Mouse (Mus musculus) neural tube, embryonic 12.5 days (tissue): ENCODE measurements around the gene Icmt. TPM values are rescaled to one million over a fixed set of nuclear protein-coding genes. Genes with fewer than 3 reads are reported as not detected.

ENCODE experiments used
- ATAC-seq: fragments of 200-750 bp; cut with Nextera tagmentation; 2 replicates; pipeline ENCODE4 v1.8.0; 2017; ENCODE audit warnings: low read depth, mild to moderate bottlenecking, moderate TSS enrichment, moderate library complexity; ENCODE audit not compliant: low FRiP score
- H3K27ac ChIP-seq: fragments of 300-500 bp; sonication (generic); 2 replicates; pipeline ENCODE4 v1.5.1; 2016
- H3K27me3 ChIP-seq: fragments of 300-500 bp; sonication (generic); replicated peaks from 2 replicates; pipeline ENCODE4 v1.6.1; 2016; ENCODE audit warnings: mild to moderate bottlenecking
- H3K36me3 ChIP-seq: fragments of 300-500 bp; sonication (generic); 2 replicates; pipeline ENCODE4 v1.6.1; 2016; ENCODE audit warnings: mild to moderate bottlenecking
- H3K4me1 ChIP-seq: fragments of 300-500 bp; sonication (generic); 2 replicates; pipeline ENCODE4 v1.6.1; 2016
- H3K4me2 ChIP-seq: fragments of 300-500 bp; sonication (generic); replicated peaks from 2 replicates; pipeline ENCODE4 v1.6.1; 2016; ENCODE audit warnings: mild to moderate bottlenecking
- H3K4me3 ChIP-seq: fragments of 300-500 bp; sonication (generic); 2 replicates; pipeline ENCODE4 v1.5.1; 2016
- H3K9ac ChIP-seq: fragments of 300-500 bp; sonication (generic); 2 replicates; pipeline ENCODE4 v1.6.1; 2016; ENCODE audit warnings: mild to moderate bottlenecking
- H3K9me3 ChIP-seq: fragments of 300-500 bp; sonication (generic); 2 replicates; pipeline ENCODE4 v1.6.1; 2016; ENCODE audit warnings: mild to moderate bottlenecking
- WGBS: fragments of 180-500 bp; shearing (Covaris S2); methylation state at CpG from one replicate; pipeline ENCODE4 v1.1.7; 2016; 5-methylcytosine and 5-hydroxymethylcytosine counted together
- polyA plus RNA-seq: library from polyadenylated mRNA; unstranded; fragments of >200 nt; fragmentation: Nextera tagmentation; extraction: Ambion mirVana; gene quantifications from 2 replicates; pipeline ENCODE4 v1.2.1, GENCODE M21; 2016

Icmt gene
- polyA plus RNA-seq, 1 experiment from 2014 or later, result 23.0 TPM

- H3K9ac ChIP-seq, result no peak overlapping the region
- no peak for ATAC-seq
- no peaks in the 10 kb centered on the region for H3K9me3 ChIP-seq
- H3K4me3 ChIP-seq, result no peak overlapping the region
- WGBS, result 75% methylated on average over 2 of the region's 2 CpGs
- no peaks in the 10 kb centered on the region for H3K36me3 ChIP-seq
- H3K4me1 ChIP-seq, result peaks cover 26% of the 10 kb centered on the region
- H3K27ac ChIP-seq, result no peak overlapping the region
- peaks cover 83% of the 10 kb centered on the region for H3K27me3 ChIP-seq
- H3K4me2 ChIP-seq, result no peak overlapping the region
These were observed 19.1 kb upstream of the Icmt start for GRCm38 (mm10) chr4:152277916-152278315.

GRCm38 (mm10) chr4:152278986-152279385 lies 18.0 kb upstream of the Icmt start:
- Histone ChIP-seq H3K4me1 (peaks cover 24% of the 10 kb centered on the region), H3K4me3 (no peak overlapping the region), H3K27ac (no peak overlapping the region), H3K4me2 (no peak overlapping the region), H3K27me3 (peaks cover 85% of the 10 kb centered on the region), H3K36me3 (no peaks in the 10 kb centered on the region), H3K9ac (no peak overlapping the region), H3K9me3 (no peaks in the 10 kb centered on the region)
- WGBS, result 88% methylated on average over 23 of the region's 23 CpGs
- no peak for ATAC-seq

- H3K9ac ChIP-seq, result no peak overlapping the region
- H3K4me3 ChIP-seq, result no peak overlapping the region
- H3K9me3 ChIP-seq, result no peaks in the 10 kb centered on the region
- peaks cover 23% of the 10 kb centered on the region for H3K4me1 ChIP-seq
- H3K4me2 ChIP-seq, result no peak overlapping the region
- H3K36me3 ChIP-seq, result no peaks in the 10 kb centered on the region
- H3K27me3 ChIP-seq, result peaks cover 85% of the 10 kb centered on the region
- no peak for ATAC-seq
- H3K27ac ChIP-seq, result no peak overlapping the region
- 59% methylated on average over 15 of the region's 15 CpGs for WGBS
These were observed 15.4 kb upstream of the Icmt start for GRCm38 (mm10) chr4:152281601-152282000.

GRCm38 (mm10) chr4:152282721-152283120 lies 14.3 kb upstream of the Icmt start:
- H3K9me3 ChIP-seq, result no peaks in the 10 kb centered on the region
- H3K27ac ChIP-seq, result no peak overlapping the region
- peaks cover 33% of the 10 kb centered on the region for H3K4me1 ChIP-seq
- H3K4me2 ChIP-seq, result peak overlapping the region; percentile 62
- ATAC-seq, result no peak
- peaks cover 90% of the 10 kb centered on the region for H3K27me3 ChIP-seq
- 16% methylated on average over 33 of the region's 34 CpGs for WGBS
- no peaks in the 10 kb centered on the region for H3K36me3 ChIP-seq
- peak overlapping the region; percentile 32 for H3K4me3 ChIP-seq
- H3K9ac ChIP-seq, result 0 out of 2 replicates have a peak overlapping the region, but pooled peaks have one; percentile 42

GRCm38 (mm10) chr4:152283186-152283950 lies 13.7 kb upstream of the Icmt start:
- peaks cover 96% of the 10 kb centered on the region for H3K27me3 ChIP-seq
- H3K27ac ChIP-seq, result no peak overlapping the region
- 0 out of 2 replicates have a peak overlapping the region, but pooled peaks have one; percentile 42 for H3K9ac ChIP-seq
- peaks cover 40% of the 10 kb centered on the region for H3K4me1 ChIP-seq
- H3K4me3 ChIP-seq, result peak overlapping the region; percentile 32
- ATAC-seq, result peak; percentile 51
- peak overlapping the region; percentile 62 for H3K4me2 ChIP-seq
- WGBS, result 5% methylated on average over 70 of the region's 70 CpGs
- H3K36me3 ChIP-seq, result no peaks in the 10 kb centered on the region
- H3K9me3 ChIP-seq, result no peaks in the 10 kb centered on the region

- H3K9ac ChIP-seq, result no peak overlapping the region
- peaks cover 92% of the 10 kb centered on the region for H3K27me3 ChIP-seq
- peaks cover 53% of the 10 kb centered on the region for H3K4me1 ChIP-seq
- no peak overlapping the region for H3K4me3 ChIP-seq
- no peak overlapping the region for H3K27ac ChIP-seq
- no peak overlapping the region for H3K4me2 ChIP-seq
- H3K36me3 ChIP-seq, result no peaks in the 10 kb centered on the region
- H3K9me3 ChIP-seq, result no peaks in the 10 kb centered on the region
- ATAC-seq, result no peak
- WGBS, result 3% methylated on average over 10 of the region's 10 CpGs
These were observed 11.5 kb upstream of the Icmt start for GRCm38 (mm10) chr4:152285505-152285904.

- Histone ChIP-seq H3K4me1 (peaks cover 60% of the 10 kb centered on the region), H3K36me3 (no peaks in the 10 kb centered on the region), H3K9ac (peak overlapping the region; percentile 21; the same call in 1 of the 2 replicates), H3K27me3 (peaks cover 92% of the 10 kb centered on the region), H3K9me3 (no peaks in the 10 kb centered on the region), H3K4me3 (peak overlapping the region; percentile 29), H3K27ac (no peak overlapping the region), H3K4me2 (peak overlapping the region; percentile 62)
- under 1% methylated on average over 32 of the region's 32 CpGs for WGBS
- 0 out of 2 replicates have a peak, but pooled peaks have one; percentile 26 for ATAC-seq
These were observed 10.8 kb upstream of the Icmt start for GRCm38 (mm10) chr4:152286183-152286582.

GRCm38 (mm10) chr4:152286887-152287286 lies 10.1 kb upstream of the Icmt start:
- no peak overlapping the region for H3K27ac ChIP-seq
- no peaks in the 10 kb centered on the region for H3K36me3 ChIP-seq
- peaks cover 92% of the 10 kb centered on the region for H3K27me3 ChIP-seq
- peak overlapping the region; percentile 29; the same call in 1 of the 2 replicates for H3K4me3 ChIP-seq
- ATAC-seq, result no peak
- 1% methylated on average over 26 of the region's 26 CpGs for WGBS
- H3K9ac ChIP-seq, result 0 out of 2 replicates have a peak overlapping the region, but pooled peaks have one; percentile 26
- H3K9me3 ChIP-seq, result no peaks in the 10 kb centered on the region
- H3K4me2 ChIP-seq, result peak overlapping the region; percentile 62
- peaks cover 67% of the 10 kb centered on the region for H3K4me1 ChIP-seq

- Histone ChIP-seq H3K27ac (no peak overlapping the region), H3K36me3 (no peaks in the 10 kb centered on the region), H3K4me1 (peaks cover 73% of the 10 kb centered on the region), H3K9ac (0 out of 2 replicates have a peak overlapping the region, but pooled peaks have one; percentile 26), H3K4me2 (peak overlapping the region; percentile 62), H3K4me3 (no peak overlapping the region), H3K9me3 (no peaks in the 10 kb centered on the region), H3K27me3 (peaks cover 91% of the 10 kb centered on the region)
- ATAC-seq, result no peak
- WGBS, result 4% methylated on average over 19 of the region's 19 CpGs
These were observed 9.5 kb upstream of the Icmt start for GRCm38 (mm10) chr4:152287317-152288120.

- whole genome bisulfite sequencing, result 24% methylated on average over 18 of the region's 18 CpGs
- no peak overlapping the region for H3K4me3 ChIP-seq
- H3K4me2 ChIP-seq, result peak overlapping the region; percentile 62
These were observed 8.6 kb upstream of the Icmt start for GRCm38 (mm10) chr4:152288398-152288945.

GRCm38 (mm10) chr4:152290385-152290784 lies 6.6 kb upstream of the Icmt start:
- no peaks in the 10 kb centered on the region for H3K9me3 ChIP-seq
- H3K4me1 ChIP-seq, result peaks cover 78% of the 10 kb centered on the region
- peak overlapping the region; percentile 19 for H3K4me3 ChIP-seq
- peak overlapping the region; percentile 54 for H3K9ac ChIP-seq
- peaks cover 83% of the 10 kb centered on the region for H3K27me3 ChIP-seq
- WGBS, result 1% methylated on average over 39 of the region's 39 CpGs
- 0 out of 2 replicates have a peak overlapping the region, but pooled peaks have one; percentile 17 for H3K27ac ChIP-seq
- ATAC-seq, result peak; percentile 30
- peak overlapping the region; percentile 66 for H3K4me2 ChIP-seq
- H3K36me3 ChIP-seq, result no peaks in the 10 kb centered on the region

More at GRCm38 (mm10) chr4:152288398-152288945, 8.6 kb upstream of the Icmt start:
- H3K4me1 ChIP-seq, result peaks cover 74% of the 10 kb centered on the region
- H3K27me3 ChIP-seq, result peaks cover 90% of the 10 kb centered on the region
- H3K36me3 ChIP-seq, result no peaks in the 10 kb centered on the region
- no peak overlapping the region for H3K27ac ChIP-seq
- H3K9me3 ChIP-seq, result no peaks in the 10 kb centered on the region
- no peak overlapping the region for H3K9ac ChIP-seq
- no peak for ATAC-seq

- Histone ChIP-seq H3K27me3 (peaks cover 83% of the 10 kb centered on the region), H3K4me2 (peak overlapping the region; percentile 66), H3K36me3 (no peaks in the 10 kb centered on the region), H3K4me1 (peaks cover 73% of the 10 kb centered on the region), H3K9ac (no peak overlapping the region; the same call in 1 of the 2 replicates), H3K27ac (no peak overlapping the region), H3K4me3 (no peak overlapping the region), H3K9me3 (no peaks in the 10 kb centered on the region)
- ATAC-seq, result no peak
- WGBS, result 5% methylated on average over 11 of the region's 11 CpGs
These were observed 6.0 kb upstream of the Icmt start for GRCm38 (mm10) chr4:152290991-152291390.
